Mouse (Mus musculus) CD4-positive, CD25-positive, alpha-beta regulatory T cell, adult 2 months (primary cell): ENCODE data around the gene Arl2.

Experiments
- DNase-seq: peaks from one replicate; pipeline ENCODE4 v3.0.0-alpha.2; 2012; ENCODE audit warnings: low read depth, low spot score

The Arl2 gene

GRCm38 (mm10) chr19:6126789-6127580 lies 14.4 kb downstream of the Arl2 start:
- no peak for DNase-seq

DNA sequence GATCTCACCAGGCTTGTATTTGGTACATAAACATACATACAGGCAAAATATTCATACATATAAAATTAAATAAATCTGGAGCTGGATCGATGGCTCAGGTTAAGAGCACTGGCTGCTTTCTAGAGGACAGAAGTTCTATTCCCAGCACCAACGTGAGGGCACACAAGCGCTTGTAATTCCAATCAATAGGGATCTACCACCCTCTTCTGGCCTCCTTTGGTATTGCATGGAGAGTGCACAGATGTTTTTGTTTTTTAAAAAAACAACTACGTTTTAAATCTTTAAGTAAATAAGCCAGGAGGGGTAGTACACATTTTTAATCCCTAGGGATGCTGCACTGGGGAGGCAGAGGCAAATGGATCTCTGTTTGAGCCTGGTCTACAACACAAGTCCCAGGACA lies 15.1 kb downstream of the Arl2 start:
- peak; percentile 83 for DNase-seq

GRCm38 (mm10) chr19:6124898-6125297 lies 16.4 kb downstream of the Arl2 start:
- no peak for DNase-seq

- DNase-seq, result no peak
These were observed 18.0 kb downstream of the Arl2 start for GRCm38 (mm10) chr19:6123330-6123729.

GRCm38 (mm10) chr19:6121761-6122160 lies 19.6 kb downstream of the Arl2 start:
- DNase-seq, result no peak

GRCm38 (mm10) chr19:6118677-6119185 lies 22.6 kb downstream of the Arl2 start:
- DNase-seq, result no peak

GRCm38 (mm10) chr19:6117986-6118676 lies 23.2 kb downstream of the Arl2 start, which contains the start of gene Sac3d1:
TSS of gene Sac3d1 (minus strand) at chr19:6118650.
- DNase-seq, result peak; percentile 93

GRCm38 (mm10) chr19:6117346-6117985 lies 23.9 kb downstream of the Arl2 start:
- DNase-seq, result no peak

DNA sequence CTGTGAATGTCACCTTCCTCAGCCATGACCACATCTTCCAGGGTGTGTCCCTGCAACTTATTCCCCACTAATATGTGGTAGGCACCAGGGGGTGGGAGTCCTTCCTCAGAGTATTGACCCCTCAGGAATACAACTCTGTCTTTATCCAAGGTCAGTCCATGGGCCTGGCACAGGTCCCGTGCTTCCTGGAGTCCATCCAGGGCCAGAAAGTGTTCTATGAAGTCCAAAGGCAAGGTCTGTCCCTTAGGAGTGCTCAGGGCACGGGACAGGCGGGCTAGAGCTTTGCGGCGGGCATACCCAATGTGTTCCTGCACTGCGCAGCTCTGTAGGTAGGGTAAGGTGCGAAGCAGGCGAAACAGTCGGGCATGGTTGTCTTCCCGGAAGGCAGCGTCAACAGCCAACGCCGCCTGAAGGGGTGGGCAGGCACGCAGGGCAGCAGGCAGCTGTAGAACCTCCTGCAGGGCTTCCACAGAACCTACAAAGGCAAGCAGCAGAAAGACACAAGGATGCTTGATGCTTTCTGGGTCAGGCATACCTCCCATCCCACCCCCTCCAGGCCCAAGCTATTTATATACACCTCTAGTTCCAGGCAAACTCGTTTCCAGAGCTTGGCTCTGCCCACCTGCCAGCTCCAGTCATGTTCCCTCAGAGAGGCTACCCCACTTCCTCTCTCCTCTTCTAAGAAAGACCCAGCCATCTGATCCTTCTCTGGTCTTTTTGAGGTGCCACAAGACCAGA lies 25.1 kb downstream of the Arl2 start:
- DNase-seq, result no peak

GRCm38 (mm10) chr19:6113116-6113515 lies 28.2 kb downstream of the Arl2 start:
- DNase-seq, result no peak

- DNase-seq, result no peak
These were observed 35.8 kb downstream of the Arl2 start, which contains the start of gene Naaladl1 for GRCm38 (mm10) chr19:6105586-6105985. TSS of gene Naaladl1 (plus strand) at chr19:6105782.

DNA sequence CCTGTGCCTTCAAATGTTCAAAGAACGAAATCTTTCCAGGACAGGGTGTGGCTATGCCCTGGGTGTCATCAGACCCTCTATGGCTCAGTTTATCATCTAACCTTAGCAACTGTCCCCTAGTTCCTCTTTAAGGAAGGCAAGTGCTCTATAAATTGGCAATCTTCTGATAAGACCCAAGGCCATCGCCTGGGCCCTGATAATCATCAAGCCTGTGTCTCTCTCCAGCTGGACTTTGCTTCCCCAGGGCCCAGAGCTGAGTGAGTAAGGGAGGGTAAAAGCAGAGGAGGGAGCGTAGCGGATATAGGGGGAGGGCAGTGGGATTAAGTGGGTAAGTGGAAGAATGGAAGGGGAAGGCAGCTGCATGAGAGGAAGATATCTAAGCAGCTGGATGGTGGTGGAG lies 36.9 kb downstream of the Arl2 start:
- DNase-seq, result no peak

DNA sequence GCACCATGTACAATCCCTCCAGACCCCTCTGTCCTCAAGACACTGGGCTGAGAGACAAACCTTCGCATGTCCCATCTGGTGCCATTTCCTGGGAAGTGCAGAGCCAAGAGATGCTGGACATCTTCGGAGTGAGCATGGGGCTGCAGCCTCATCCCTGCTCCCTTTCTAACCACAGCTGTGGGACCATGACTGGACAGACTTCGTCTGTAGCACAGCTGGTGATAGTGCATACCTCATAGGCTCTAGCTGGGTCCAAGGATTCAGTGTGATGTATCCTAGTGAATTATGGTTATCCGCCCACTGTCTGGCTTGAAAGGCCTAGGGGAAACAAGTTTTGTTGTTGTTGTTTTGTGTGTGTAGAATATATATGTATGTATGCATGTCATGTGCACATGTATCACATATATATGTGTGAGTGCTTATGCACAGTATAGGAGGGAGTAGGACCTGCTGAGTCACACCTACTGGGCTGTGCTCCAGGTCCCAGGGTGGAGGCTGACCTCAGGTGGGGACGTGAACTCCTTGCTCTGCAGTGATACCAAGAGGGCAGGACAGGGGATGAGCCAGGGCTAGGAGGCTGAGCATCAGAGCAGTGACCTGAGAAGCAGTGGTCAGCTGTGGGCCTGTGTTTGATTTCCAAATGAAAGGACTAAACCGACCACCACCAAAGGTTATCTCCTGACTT lies 39.0 kb downstream of the Arl2 start:
- DNase-seq, result no peak

GRCm38 (mm10) chr19:6101186-6101585 lies 40.2 kb downstream of the Arl2 start:
- no peak for DNase-seq

GRCm38 (mm10) chr19:6097847-6098246 lies 43.5 kb downstream of the Arl2 start:
- no peak for DNase-seq

DNA sequence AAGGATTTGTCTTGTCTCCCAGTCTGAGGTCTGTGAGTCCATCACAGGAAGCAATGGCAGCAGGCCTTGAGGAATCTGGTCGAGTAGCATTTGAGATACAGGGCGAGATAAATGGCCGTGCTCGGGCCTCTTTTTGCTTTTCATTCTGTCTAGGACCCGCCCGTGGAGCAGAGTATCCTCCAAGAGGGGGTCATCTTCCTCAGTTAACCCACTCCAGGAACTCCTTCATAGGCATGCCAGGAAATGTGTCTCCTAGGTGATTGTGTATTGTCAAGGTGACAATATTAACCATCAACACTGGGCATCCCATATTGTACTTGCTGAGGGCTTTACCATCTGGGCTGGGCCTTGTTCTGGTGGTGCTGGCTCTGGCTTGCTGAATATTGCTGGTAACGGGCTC lies 47.2 kb downstream of the Arl2 start, which contains the start of gene AC131692.1:
TSS of gene AC131692.1 (plus strand) at position 301 of the 400 bp plus-strand sequence.
- DNase-seq, result no peak

DNA sequence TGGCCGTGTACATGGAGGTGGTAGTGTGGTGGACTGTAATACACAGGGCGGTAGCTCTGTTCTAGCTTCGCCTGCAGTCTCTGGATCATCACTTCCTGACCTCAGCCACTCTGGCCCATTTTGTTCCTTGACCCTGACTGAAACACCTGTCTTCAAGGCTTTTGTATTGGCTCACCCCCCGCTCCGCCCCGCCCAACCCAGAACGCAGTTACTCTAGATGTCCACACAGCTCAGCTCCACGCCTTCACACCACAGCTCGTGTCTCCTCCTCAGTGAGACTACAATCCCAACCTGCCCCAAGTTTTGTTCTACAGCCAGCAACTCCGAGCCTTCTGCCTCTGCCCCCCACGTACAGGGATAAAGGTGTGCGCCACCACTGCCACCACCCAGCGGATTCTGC lies 52.5 kb downstream of the Arl2 start:
- no peak for DNase-seq

- DNase-seq, result peak; percentile 83
These were observed 55.9 kb downstream of the Arl2 start for GRCm38 (mm10) chr19:6085417-6085879.

DNA sequence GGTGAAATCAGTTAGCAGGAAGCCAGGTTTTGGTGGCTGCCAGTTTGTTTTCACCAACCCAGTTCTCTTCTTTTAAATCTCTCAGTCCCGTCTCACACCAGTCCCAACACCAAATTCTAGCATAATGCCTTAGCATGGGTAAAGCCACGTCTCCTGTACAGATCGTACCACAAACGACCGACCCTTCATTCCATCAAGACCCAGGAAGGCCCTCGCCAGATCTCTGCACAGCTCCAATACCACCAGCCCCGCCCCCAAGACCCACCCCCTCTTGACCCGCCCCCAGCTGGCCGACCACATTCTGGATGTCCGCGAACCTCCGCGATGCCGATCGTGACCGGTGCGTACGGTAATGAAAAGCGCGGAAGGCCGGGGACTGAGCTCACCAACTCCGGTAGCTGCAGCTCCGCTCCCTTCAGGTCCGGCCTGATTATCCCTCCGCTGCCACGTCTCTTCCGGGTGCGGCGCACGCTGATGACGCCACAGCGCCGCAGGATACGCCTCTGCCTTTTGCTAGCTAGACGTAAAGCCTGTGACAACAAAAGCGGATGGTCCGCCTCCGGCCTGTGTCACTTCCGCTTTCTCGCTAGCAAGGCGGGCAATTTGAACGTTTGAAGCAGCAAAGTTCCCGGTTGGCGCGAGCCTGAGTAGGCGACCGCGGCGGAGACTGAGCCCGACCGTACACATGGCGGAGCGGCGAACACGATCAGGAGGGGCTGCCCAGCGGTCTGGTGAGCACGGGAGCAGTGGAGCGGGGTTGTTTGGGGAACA lies 56.7 kb downstream of the Arl2 start, which contains the start of the genes Zfpl1 and Cdca5:
TSS of gene Zfpl1 (minus strand) at position 479 of the 771 bp plus-strand sequence.
TSS of gene Cdca5 (plus strand) at position 506 of the 771 bp plus-strand sequence.
- DNase-seq, result peak; percentile 99
